Mouse (Mus musculus): ENCODE results near the gene Rasgef1a. TPM values are rescaled to one million over a fixed set of nuclear protein-coding genes. Genes with fewer than 3 reads are reported as not detected.

Gene Rasgef1a
- polyA plus RNA-seq, 1 experiment from 2014 or later: 4.4 TPM

DNA sequence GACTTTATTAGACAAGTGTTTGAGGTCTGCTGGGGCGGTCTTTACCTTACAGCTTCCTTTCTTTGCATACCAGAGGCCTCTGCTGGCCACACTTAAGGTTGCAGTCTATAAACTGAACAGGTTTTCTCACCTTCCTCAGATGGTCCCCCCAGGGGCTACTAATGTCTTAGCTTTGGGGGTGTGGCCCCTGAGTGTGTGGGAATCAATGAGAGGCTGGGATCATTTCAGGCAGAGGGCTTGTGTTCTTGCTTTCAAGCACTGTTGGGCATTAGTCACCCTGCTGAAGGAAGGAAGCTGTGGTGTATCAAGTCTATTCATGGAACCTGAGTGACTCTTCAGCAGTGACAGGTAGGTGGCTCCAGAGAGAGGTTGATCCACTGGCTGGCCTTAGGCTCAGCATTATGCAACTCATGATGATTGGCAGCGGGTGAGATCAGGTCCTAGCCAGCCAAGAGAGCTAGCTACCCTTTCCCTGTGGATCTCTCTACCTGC lies 88.1 kb downstream of the Rasgef1a start:
- peaks cover 5% of the 10 kb centered on the region; the same call in 1 of the 2 replicates for H3K4me1 ChIP-seq
- ATAC-seq (ENCODE audit: borderline replicate concordance, extremely low read depth, low FRiP score, low TSS enrichment): peak; percentile 39; the same call in 1 of the 2 replicates
- H3K4me3 ChIP-seq: no peak overlapping the region
- WGBS: 44% methylated on average over 2 of the region's 2 CpGs
- H3K9me3 ChIP-seq: no peaks in the 10 kb centered on the region
- H3K27me3 ChIP-seq: no peaks in the 10 kb centered on the region
- H3K36me3 ChIP-seq: no peaks in the 10 kb centered on the region
- no peak overlapping the region for H3K27ac ChIP-seq
- no peak overlapping the region for H3K4me2 ChIP-seq
- no peak overlapping the region for H3K9ac ChIP-seq

DNA sequence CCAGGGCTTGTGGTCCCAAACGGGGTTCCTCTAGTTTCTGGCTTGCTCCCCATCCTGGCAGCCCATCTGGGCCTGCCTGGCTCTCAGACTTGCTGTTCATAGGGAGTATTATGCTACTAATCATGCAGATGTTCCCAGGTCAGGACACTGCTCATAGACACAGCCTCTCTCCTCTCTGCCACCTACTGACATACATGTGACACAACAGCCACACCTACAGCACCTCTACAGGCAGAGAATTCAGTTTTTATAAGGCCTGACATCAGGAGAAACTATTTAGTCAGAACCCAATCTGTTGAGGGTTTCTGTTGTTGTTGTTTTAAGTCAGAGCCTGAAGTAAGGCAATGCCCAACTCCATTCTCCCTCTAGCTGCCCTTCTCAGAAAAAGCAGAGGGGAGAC lies 100.6 kb downstream of the Rasgef1a start:
- no peak; the same call in 1 of the 2 replicates for ATAC-seq (ENCODE audit: borderline replicate concordance, extremely low read depth, low FRiP score, low TSS enrichment)
- H3K4me2 ChIP-seq: no peak overlapping the region
- H3K36me3 ChIP-seq: peaks cover 13% of the 10 kb centered on the region; the same call in 1 of the 2 replicates
- no peaks in the 10 kb centered on the region for H3K9me3 ChIP-seq
- H3K27ac ChIP-seq: no peak overlapping the region
- no peak overlapping the region for H3K4me3 ChIP-seq
- no peaks in the 10 kb centered on the region for H3K27me3 ChIP-seq
- H3K9ac ChIP-seq: no peak overlapping the region
- 52% methylated on average over 1 of the region's 1 CpGs for WGBS
- no peaks in the 10 kb centered on the region for H3K4me1 ChIP-seq

DNA sequence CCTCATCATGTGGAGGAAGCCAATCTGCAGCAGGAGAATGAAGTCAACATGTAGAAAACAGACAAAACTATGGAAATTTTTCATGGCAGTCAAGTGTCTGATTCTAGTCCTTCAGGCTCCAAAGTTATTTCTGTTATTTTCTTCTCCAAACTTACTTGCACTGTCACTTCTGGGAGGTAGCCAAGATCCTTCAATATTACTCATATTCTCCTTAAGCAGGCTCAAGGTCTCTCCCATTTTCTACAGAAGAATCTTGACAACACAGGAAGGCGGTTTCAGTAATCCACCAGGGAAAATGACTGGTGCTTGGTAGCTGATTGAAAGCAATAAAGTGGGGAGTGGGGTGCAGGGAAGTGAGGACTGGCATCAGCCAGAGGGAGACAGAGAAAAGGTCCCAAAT lies 111.5 kb downstream of the Rasgef1a start:
- H3K9me3 ChIP-seq: no peaks in the 10 kb centered on the region
- no peak overlapping the region for H3K4me3 ChIP-seq
- H3K9ac ChIP-seq: no peak overlapping the region
- no peak for ATAC-seq (ENCODE audit: borderline replicate concordance, extremely low read depth, low FRiP score, low TSS enrichment)
- WGBS: 71% methylated on average over 1 of the region's 1 CpGs
- peaks cover 9% of the 10 kb centered on the region for H3K4me1 ChIP-seq
- no peak overlapping the region for H3K27ac ChIP-seq
- H3K4me2 ChIP-seq: no peak overlapping the region
- peaks cover 30% of the 10 kb centered on the region for H3K36me3 ChIP-seq
- no peaks in the 10 kb centered on the region for H3K27me3 ChIP-seq

DNA sequence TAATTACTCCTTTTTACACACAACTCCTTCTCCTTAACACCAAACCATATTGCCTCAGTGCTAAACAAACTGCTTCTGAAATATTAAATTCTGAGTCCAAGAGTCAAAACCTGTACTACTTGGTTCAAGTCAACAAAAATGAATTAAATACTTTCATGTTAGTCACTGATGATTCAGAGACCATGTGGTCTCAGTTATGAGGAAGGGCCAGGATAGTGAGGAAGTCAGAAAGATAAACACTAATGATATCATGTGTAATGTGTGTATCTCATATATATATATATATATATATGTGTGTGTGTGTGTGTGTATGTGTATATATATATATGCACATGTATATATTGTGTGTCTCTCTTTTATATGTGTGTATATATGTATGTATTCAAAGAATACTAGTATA lies 115.3 kb downstream of the Rasgef1a start:
- H3K4me3 ChIP-seq: no peak overlapping the region
- no peaks in the 10 kb centered on the region for H3K9me3 ChIP-seq
- peaks cover 22% of the 10 kb centered on the region for H3K4me1 ChIP-seq
- no peak overlapping the region for H3K9ac ChIP-seq
- H3K36me3 ChIP-seq: peaks cover 15% of the 10 kb centered on the region
- no peak overlapping the region for H3K4me2 ChIP-seq
- ATAC-seq (ENCODE audit: borderline replicate concordance, extremely low read depth, low FRiP score, low TSS enrichment): no peak
- H3K27ac ChIP-seq: no peak overlapping the region
- H3K27me3 ChIP-seq: no peaks in the 10 kb centered on the region

DNA sequence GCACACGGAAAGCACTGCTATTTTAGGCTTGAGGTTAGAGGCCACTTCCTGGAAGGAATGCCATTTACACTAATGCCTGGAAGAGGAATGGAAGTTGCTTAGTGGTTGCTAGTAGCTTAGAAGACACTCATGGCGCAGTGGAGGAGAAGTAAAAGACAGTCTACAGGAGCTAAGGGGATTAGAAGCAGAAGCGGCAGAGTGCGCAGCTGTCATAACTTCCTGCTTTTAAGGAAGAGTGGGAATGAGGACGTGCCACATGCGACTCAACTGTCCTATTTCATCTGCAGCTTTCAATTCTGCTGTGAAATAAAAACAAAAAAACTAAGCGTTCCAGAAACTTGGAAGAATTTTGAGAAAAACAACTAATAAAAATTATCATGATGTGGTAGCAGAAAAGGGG lies 116.0 kb downstream of the Rasgef1a start:
- 65% methylated on average over 7 of the region's 7 CpGs for WGBS
- H3K4me1 ChIP-seq: peaks cover 22% of the 10 kb centered on the region
- no peak overlapping the region for H3K4me3 ChIP-seq
- H3K27me3 ChIP-seq: no peaks in the 10 kb centered on the region
- no peak overlapping the region for H3K9ac ChIP-seq
- no peak for ATAC-seq (ENCODE audit: borderline replicate concordance, extremely low read depth, low FRiP score, low TSS enrichment)
- no peak overlapping the region for H3K4me2 ChIP-seq
- peaks cover 13% of the 10 kb centered on the region for H3K36me3 ChIP-seq
- peak overlapping the region; percentile 63; the same call in 1 of the 2 replicates for H3K27ac ChIP-seq
- no peaks in the 10 kb centered on the region for H3K9me3 ChIP-seq

DNA sequence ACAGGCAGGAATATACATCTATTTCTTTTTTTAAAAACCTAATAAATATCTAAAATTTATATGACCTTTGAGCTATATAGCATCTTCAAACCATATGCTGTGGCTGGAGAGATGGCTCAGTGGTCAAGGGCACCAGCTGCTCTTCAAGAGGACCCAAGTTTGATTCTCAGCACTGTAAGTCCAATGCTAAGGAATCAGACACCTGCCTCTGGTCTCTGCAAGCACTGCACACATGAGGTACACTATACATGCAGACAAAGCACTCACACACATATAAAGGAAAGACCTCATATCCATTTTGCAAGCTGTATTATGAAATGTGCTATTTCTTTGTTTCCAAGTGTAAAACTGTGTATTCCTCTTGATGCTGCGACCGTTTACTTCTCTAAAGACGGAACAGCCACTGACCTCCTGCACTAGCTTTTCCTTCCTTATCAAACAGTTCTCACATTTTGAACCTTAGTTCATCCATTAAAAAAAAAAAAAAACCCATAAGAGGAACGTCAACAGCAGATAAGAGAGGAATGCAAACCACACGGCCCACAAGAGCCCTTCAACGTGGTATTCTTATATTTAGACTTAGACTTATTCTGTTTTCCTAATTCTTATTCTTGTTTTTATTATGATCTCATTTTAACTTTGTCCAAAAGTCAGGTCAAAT lies 116.7 kb downstream of the Rasgef1a start:
- Histone ChIP-seq H3K4me1 (peaks cover 22% of the 10 kb centered on the region), H3K27ac (peak overlapping the region; percentile 63), H3K36me3 (peaks cover 6% of the 10 kb centered on the region), H3K9ac (no peak overlapping the region), H3K4me2 (no peak overlapping the region), H3K9me3 (no peaks in the 10 kb centered on the region), H3K4me3 (no peak overlapping the region), H3K27me3 (no peaks in the 10 kb centered on the region)
- ATAC-seq (ENCODE audit: borderline replicate concordance, extremely low read depth, low FRiP score, low TSS enrichment): no peak
- WGBS: 25% methylated on average over 6 of the region's 6 CpGs

DNA sequence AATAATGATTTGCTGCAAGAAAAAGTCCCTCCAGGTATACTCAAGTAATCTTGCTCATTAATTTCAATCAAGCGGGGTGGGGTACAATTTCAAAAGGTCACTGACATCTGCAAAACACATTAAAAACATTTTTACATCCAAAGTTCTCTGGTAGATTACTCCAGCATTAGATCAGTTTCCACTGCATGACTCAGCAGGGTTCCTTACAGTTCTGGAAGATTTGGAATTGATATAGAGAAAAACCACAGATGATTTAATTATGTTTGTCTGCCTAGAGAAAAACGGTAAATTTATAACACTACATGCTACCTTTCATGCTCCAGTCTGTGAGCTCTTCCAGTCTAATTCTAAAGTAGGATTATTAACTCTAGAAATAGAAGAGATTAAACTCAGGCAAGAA lies 118.8 kb downstream of the Rasgef1a start:
- 79% methylated on average over 2 of the region's 2 CpGs for WGBS
- no peak for ATAC-seq (ENCODE audit: borderline replicate concordance, extremely low read depth, low FRiP score, low TSS enrichment)
- Histone ChIP-seq H3K4me3 (no peak overlapping the region), H3K4me2 (no peak overlapping the region), H3K4me1 (peaks cover 22% of the 10 kb centered on the region), H3K9ac (no peak overlapping the region), H3K9me3 (no peaks in the 10 kb centered on the region), H3K27me3 (no peaks in the 10 kb centered on the region), H3K36me3 (no peaks in the 10 kb centered on the region), H3K27ac (no peak overlapping the region)

DNA sequence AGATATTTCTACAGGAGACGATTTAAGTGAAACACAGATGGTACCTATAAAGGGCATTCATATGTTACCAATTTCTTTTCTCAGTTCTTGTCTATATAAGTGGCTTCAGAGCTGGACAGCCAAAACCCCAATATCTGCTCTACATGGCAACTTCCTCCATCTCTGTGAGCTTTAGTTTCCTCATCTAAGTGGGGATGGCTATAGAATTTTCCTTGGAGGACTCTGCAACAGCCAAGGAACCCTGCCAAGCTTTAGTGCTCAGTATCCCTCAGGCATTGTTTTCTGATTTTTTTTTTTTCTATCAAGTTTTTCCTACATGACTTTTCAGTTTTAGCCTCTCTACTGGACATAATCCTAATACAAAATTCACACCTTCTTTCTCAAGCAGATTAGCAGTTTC lies 123.2 kb downstream of the Rasgef1a start:
- H3K27ac ChIP-seq: no peak overlapping the region
- no peak overlapping the region for H3K4me2 ChIP-seq
- 76% methylated on average over 1 of the region's 1 CpGs for WGBS
- no peaks in the 10 kb centered on the region for H3K9me3 ChIP-seq
- H3K4me3 ChIP-seq: no peak overlapping the region
- H3K36me3 ChIP-seq: no peaks in the 10 kb centered on the region
- ATAC-seq (ENCODE audit: borderline replicate concordance, extremely low read depth, low FRiP score, low TSS enrichment): no peak
- no peak overlapping the region for H3K9ac ChIP-seq
- H3K4me1 ChIP-seq: 0 out of 2 replicates have a peak, but pooled peaks cover 10% of the 10 kb centered on the region
- H3K27me3 ChIP-seq: no peaks in the 10 kb centered on the region

DNA sequence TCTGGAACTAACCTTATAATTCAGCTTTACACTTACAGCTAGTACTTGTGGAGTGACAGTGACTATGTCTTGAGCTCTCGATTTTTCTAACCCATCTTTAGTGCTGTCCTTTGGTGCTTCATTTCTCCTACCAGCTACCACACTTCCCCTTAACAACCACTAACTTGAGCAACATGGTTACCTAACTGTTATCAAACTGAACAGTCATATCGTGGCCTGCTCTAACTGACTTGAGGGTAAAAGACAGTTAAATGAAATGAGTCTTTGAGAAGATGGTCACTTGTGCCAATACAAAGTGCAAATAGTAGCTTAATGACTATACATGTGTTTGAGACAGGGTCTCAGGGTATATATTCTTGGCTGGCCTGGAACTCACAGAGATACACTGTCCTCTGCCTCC lies 125.9 kb downstream of the Rasgef1a start:
- Histone ChIP-seq H3K27ac (no peak overlapping the region), H3K4me1 (0 out of 2 replicates have a peak, but pooled peaks cover 3% of the 10 kb centered on the region), H3K36me3 (no peaks in the 10 kb centered on the region), H3K4me3 (no peak overlapping the region), H3K9me3 (no peaks in the 10 kb centered on the region), H3K27me3 (no peaks in the 10 kb centered on the region), H3K9ac (no peak overlapping the region), H3K4me2 (no peak overlapping the region)
- WGBS: 84% methylated on average over 2 of the region's 2 CpGs
- ATAC-seq (ENCODE audit: borderline replicate concordance, extremely low read depth, low FRiP score, low TSS enrichment): no peak

DNA sequence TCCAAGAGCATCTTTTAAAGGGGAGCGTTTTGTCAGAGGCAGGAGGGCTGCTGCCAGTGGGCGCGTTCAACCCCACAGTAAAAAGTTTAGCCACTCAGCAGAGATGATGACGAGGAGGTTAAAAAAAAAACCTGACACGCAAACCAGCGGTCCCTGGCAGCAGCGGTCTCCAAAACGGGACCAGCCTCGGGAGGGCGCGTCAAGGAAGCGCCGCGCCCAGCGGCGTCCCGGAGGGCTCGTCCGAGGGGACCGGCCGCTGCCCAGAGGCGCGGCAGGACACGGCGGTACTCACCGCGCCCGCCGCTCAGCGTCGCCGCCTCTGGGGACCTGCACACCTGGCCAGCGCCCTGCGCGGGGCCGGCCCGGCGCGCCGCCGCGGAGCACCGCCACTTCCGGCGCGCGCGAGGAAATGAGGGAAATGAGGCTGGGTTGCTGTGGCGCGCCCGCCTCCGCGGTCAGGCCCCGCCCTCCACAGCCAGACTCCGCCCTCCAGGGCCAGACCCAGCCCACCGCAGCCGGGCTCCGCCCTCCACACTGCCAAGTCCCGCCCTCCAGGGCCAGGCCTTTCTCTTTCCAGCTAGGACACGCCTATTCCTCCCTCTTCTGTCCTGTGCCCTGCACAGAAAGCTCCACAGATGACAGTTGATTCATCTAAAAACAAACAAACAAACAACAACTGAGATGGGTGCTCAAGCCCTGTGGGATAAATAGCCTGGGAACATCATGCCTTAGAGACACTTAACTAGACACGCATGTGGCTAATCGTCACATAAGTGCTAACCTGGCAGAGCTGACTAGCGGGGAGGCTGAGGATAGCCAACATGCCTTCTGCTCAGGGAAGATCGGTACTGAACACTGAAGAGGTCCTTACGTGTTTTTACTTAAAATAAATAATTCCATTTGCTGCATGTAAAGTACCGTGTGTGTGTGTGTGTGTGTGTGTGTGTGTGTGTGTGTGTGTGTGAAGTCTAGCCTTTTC lies 127.8 kb downstream of the Rasgef1a start, which contains the start of gene Csgalnact2:
TSS of gene Csgalnact2 (minus strand) at position 410 of the 979 bp plus-strand sequence.
- H3K4me2 ChIP-seq: peak within 1 kb of the TSS; percentile 69
- peak; percentile 99 for ATAC-seq (ENCODE audit: borderline replicate concordance, extremely low read depth, low FRiP score, low TSS enrichment)
- H3K4me3 ChIP-seq: peak within 1 kb of the TSS; percentile 75
- 0 out of 2 replicates have a peak, but pooled peaks cover 3% of the 10 kb centered on the region for H3K4me1 ChIP-seq
- H3K27me3 ChIP-seq: no peaks in the 10 kb centered on the region
- H3K36me3 ChIP-seq: no peaks in the 10 kb centered on the region
- H3K9ac ChIP-seq: peak within 1 kb of the TSS; percentile 66
- WGBS: 5% methylated on average over 66 of the region's 66 CpGs
- H3K9me3 ChIP-seq: no peaks in the 10 kb centered on the region
- peak within 1 kb of the TSS; percentile 79 for H3K27ac ChIP-seq

DNA sequence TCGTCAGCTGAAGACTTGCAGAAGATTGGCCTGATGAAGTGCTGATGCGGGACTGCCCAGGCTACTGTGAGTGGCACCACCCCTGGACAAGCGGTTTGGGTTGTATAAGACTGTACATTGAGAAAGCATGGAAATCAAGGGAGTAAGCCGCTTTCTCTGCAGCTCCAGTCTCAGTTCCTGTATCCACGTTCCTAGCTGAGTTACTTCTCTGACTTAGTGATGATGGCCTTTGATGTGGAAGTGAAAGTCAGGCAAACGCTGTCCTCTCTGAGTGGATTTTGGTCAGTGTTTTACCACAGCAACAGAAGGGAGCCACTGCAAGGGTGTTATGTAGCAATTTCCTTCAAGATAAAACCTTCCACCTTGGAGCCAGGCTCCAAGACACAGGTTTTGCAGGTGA lies 129.7 kb downstream of the Rasgef1a start:
- Histone ChIP-seq H3K36me3 (no peaks in the 10 kb centered on the region), H3K4me2 (no peak overlapping the region), H3K27ac (no peak overlapping the region), H3K9ac (no peak overlapping the region), H3K27me3 (no peaks in the 10 kb centered on the region), H3K4me3 (no peak overlapping the region), H3K9me3 (no peaks in the 10 kb centered on the region), H3K4me1 (0 out of 2 replicates have a peak, but pooled peaks cover 3% of the 10 kb centered on the region)
- WGBS: 68% methylated on average over 6 of the region's 6 CpGs
- ATAC-seq (ENCODE audit: borderline replicate concordance, extremely low read depth, low FRiP score, low TSS enrichment): no peak

All from lung, embryonic 15.5 days (tissue).